Mouse (Mus musculus): ENCODE data around the gene Edc4.

DNA sequence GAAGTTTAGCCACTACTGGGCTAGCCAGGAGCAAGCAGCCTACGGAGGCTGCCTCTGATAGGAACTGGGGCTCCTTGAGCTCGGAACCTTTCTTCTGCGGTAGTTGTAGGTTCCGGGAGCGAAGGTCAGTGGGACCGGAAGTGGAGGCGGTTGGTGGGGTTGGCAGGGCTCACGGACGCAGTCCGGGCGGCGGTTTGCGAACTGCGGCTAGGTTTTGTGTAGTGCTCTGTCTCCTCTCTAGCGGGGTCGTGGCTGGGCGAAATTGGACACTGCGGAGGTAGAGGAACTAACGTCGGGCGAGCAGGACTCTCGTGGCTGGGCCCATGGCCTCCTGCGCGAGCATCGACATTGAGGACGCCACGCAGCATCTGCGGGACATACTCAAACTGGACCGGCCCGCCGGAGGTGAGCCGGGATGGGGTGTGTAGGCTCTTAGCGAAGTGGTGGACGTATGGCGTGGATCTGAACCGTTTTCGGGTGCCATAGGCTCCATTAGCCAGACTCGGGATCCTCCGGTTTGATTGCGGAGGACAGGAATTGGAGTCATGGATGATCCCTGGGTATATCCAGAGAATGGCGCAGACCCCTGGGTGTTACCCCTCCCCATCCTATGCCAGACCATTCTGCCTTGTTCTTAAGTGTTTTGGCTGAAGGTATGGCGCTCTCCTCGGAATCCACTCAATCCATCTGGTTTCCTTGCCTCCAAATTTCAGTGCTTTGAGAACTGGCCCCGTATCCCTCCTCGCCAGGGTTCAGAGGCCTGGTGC is at the start of gene Edc4:
- no peak for TF ChIP-seq CTCF (IDR thresholded peaks at IDR 0.05; ENCODE audit: borderline replicate concordance, insufficient read depth, low read depth, low read length)
- peak; percentile 95 for TF ChIP-seq POLR2A (IDR thresholded peaks at IDR 0.05; ENCODE audit: borderline replicate concordance, insufficient read depth, low read length)
